Mouse (Mus musculus) hematopoietic stem cell, adult 5-6 weeks (primary cell): ENCODE data around the gene BC034090. TPM values are rescaled to one million over a fixed set of nuclear protein-coding genes. Genes with fewer than 3 reads are reported as not detected.

Experiments
- ATAC-seq, 2 experiments: fragments of 125-278 bp in 1 of 2; replicated peaks in 1 of 2; 2 replicates each; pipeline ENCODE4 v1.8.0; 2016 to 2017; ENCODE audit warnings: inconsistent platforms in 2 of 2, mild to moderate bottlenecking in 2 of 2, moderate number of reproducible peaks in 2 of 2, low read depth in 1 of 2, moderate TSS enrichment in 1 of 2; ENCODE audit not compliant: low FRiP score in 2 of 2, poor library complexity in 2 of 2, severe bottlenecking in 2 of 2, insufficient read depth in 1 of 2, low TSS enrichment in 1 of 2
- total RNA-seq: library from RNA; stranded (forward); fragments of 172-1452, 232-1000 nt; gene quantifications from 2 replicates; pipeline ENCODE4 v1.2.3, GENCODE M21; 2017

Gene BC034090
- total RNA-seq, 1 experiment from 2014 or later: 2.6 TPM

GRCm38 (mm10) chr1:155229464-155230411 is 14.5 kb downstream of the BC034090 start:
- no peak for ATAC-seq

- peak; percentile 76 to 79 for ATAC-seq
Measured at GRCm38 (mm10) chr1:155223849-155224554, 20.2 kb downstream of the BC034090 start.

- peak; percentile 81 to 87 for ATAC-seq
Measured at GRCm38 (mm10) chr1:155223036-155223435, 21.2 kb downstream of the BC034090 start.

GRCm38 (mm10) chr1:155222101-155222669 is 22.1 kb downstream of the BC034090 start:
- no peak for ATAC-seq

GRCm38 (mm10) chr1:155218924-155219323 is 25.3 kb downstream of the BC034090 start:
- no peak for ATAC-seq

- ATAC-seq: peak in 1 of 2 experiments; percentile 29; a peak in 1 of 4 replicates
Measured at GRCm38 (mm10) chr1:155217865-155218541, 26.2 kb downstream of the BC034090 start.

GRCm38 (mm10) chr1:155216844-155217243 is 27.4 kb downstream of the BC034090 start:
- ATAC-seq: no peak

GRCm38 (mm10) chr1:155216313-155216712 is 27.9 kb downstream of the BC034090 start:
- ATAC-seq: no peak

- ATAC-seq: no peak
Measured at GRCm38 (mm10) chr1:155215066-155215764, 29.0 kb downstream of the BC034090 start.

- no peak for ATAC-seq
Measured at GRCm38 (mm10) chr1:155213912-155214311, 30.3 kb downstream of the BC034090 start.

GRCm38 (mm10) chr1:155212936-155213774 is 31.1 kb downstream of the BC034090 start:
- no peak for ATAC-seq

GRCm38 (mm10) chr1:155212493-155212892 is 31.8 kb downstream of the BC034090 start:
- ATAC-seq: 0 out of 4 replicates have a peak, but pooled peaks of 1 of the 2 experiments have one; percentile 15

- ATAC-seq: no peak
Measured at GRCm38 (mm10) chr1:155212081-155212480, 32.2 kb downstream of the BC034090 start.

- ATAC-seq: no peak
Measured at GRCm38 (mm10) chr1:155211017-155211416, 33.2 kb downstream of the BC034090 start.

- ATAC-seq: peak; percentile 22; a peak in 1 of 4 replicates
Measured at GRCm38 (mm10) chr1:155210011-155210763, 34.1 kb downstream of the BC034090 start.
